Mouse (Mus musculus): ENCODE measurements around the gene Card10. TPM values are rescaled to one million over a fixed set of nuclear protein-coding genes. Genes with fewer than 3 reads are reported as not detected.

Gene Card10
- polyA plus RNA-seq, 1 experiment, result 0.73 TPM

GRCm38 (mm10) chr15:78761112-78761511 lies 41.7 kb downstream of the Card10 start:
- Histone ChIP-seq H3K79me3 (ENCODE audit: low read depth) (no peaks in the 10 kb centered on the region), H3K27me3 (ENCODE audit: control insufficient read depth, insufficient read depth, insufficient read length) (peaks cover 66% of the 10 kb centered on the region), H3K4me3 (ENCODE audit: insufficient read depth, poor library complexity, severe bottlenecking) (no peak overlapping the region), H3K79me2 (ENCODE audit: control insufficient read depth, insufficient read depth) (no peaks in the 10 kb centered on the region), H3ac (ENCODE audit: control insufficient read depth, insufficient read length, low read depth) (no peak overlapping the region), H3K36me3 (ENCODE audit: control insufficient read depth, insufficient read depth) (no peaks in the 10 kb centered on the region)
- TF ChIP-seq MAX (IDR thresholded peaks at IDR 0.05), result no peak
- no peak for TF ChIP-seq MYOG (IDR thresholded peaks at IDR 0.05; ENCODE audit: control insufficient read depth, extremely low read depth, insufficient read length)
- no peak for TF ChIP-seq CEBPB (IDR thresholded peaks at IDR 0.05; ENCODE audit: low read depth)
- TF ChIP-seq FOSL1 (IDR thresholded peaks at IDR 0.05; ENCODE audit: insufficient read depth, low read length, poor library complexity, severe bottlenecking), result no peak
- TF ChIP-seq USF1 (IDR thresholded peaks at IDR 0.05; ENCODE audit: low read depth), result no peak
- TF ChIP-seq CTCF (IDR thresholded peaks at IDR 0.05; ENCODE audit: control insufficient read depth, insufficient read depth, insufficient read length), result no peak
- no peak for TF ChIP-seq MYOD1 (IDR thresholded peaks at IDR 0.05; ENCODE audit: control insufficient read depth, insufficient read length, low read depth)

GRCm38 (mm10) chr15:78758132-78758531 lies 44.7 kb downstream of the Card10 start:
- Histone ChIP-seq H3K36me3 (ENCODE audit: control insufficient read depth, insufficient read depth) (no peaks in the 10 kb centered on the region), H3K79me2 (ENCODE audit: control insufficient read depth, insufficient read depth) (no peaks in the 10 kb centered on the region), H3K79me3 (ENCODE audit: low read depth) (no peaks in the 10 kb centered on the region), H3ac (ENCODE audit: control insufficient read depth, insufficient read length, low read depth) (no peak overlapping the region), H3K27me3 (ENCODE audit: control insufficient read depth, insufficient read depth, insufficient read length) (peaks cover 54% of the 10 kb centered on the region), H3K4me3 (ENCODE audit: insufficient read depth, poor library complexity, severe bottlenecking) (no peak overlapping the region)
- TF ChIP-seq CTCF (IDR thresholded peaks at IDR 0.05; ENCODE audit: control insufficient read depth, insufficient read depth, insufficient read length), result no peak
- TF ChIP-seq CEBPB (IDR thresholded peaks at IDR 0.05; ENCODE audit: low read depth), result no peak
- TF ChIP-seq MYOD1 (IDR thresholded peaks at IDR 0.05; ENCODE audit: control insufficient read depth, insufficient read length, low read depth), result no peak
- no peak for TF ChIP-seq MAX (IDR thresholded peaks at IDR 0.05)
- TF ChIP-seq USF1 (IDR thresholded peaks at IDR 0.05; ENCODE audit: low read depth), result no peak
- no peak for TF ChIP-seq FOSL1 (IDR thresholded peaks at IDR 0.05; ENCODE audit: insufficient read depth, low read length, poor library complexity, severe bottlenecking)
- no peak for TF ChIP-seq MYOG (IDR thresholded peaks at IDR 0.05; ENCODE audit: control insufficient read depth, extremely low read depth, insufficient read length)

GRCm38 (mm10) chr15:78755966-78756725 lies 46.7 kb downstream of the Card10 start:
- H3K79me2 ChIP-seq (ENCODE audit: control insufficient read depth, insufficient read depth), result no peaks in the 10 kb centered on the region
- H3K36me3 ChIP-seq (ENCODE audit: control insufficient read depth, insufficient read depth), result no peaks in the 10 kb centered on the region
- no peak overlapping the region for H3ac ChIP-seq (ENCODE audit: control insufficient read depth, insufficient read length, low read depth)
- TF ChIP-seq MYOG (IDR thresholded peaks at IDR 0.05; ENCODE audit: control insufficient read depth, extremely low read depth, insufficient read length), result no peak
- TF ChIP-seq MAX (IDR thresholded peaks at IDR 0.05), result no peak
- no peak for TF ChIP-seq CTCF (IDR thresholded peaks at IDR 0.05; ENCODE audit: control insufficient read depth, insufficient read depth, insufficient read length)
- TF ChIP-seq MYOD1 (IDR thresholded peaks at IDR 0.05; ENCODE audit: control insufficient read depth, insufficient read length, low read depth), result no peak
- TF ChIP-seq CEBPB (IDR thresholded peaks at IDR 0.05; ENCODE audit: low read depth), result no peak
- peaks cover 40% of the 10 kb centered on the region for H3K27me3 ChIP-seq (ENCODE audit: control insufficient read depth, insufficient read depth, insufficient read length)
- H3K79me3 ChIP-seq (ENCODE audit: low read depth), result no peaks in the 10 kb centered on the region
- H3K4me3 ChIP-seq (ENCODE audit: insufficient read depth, poor library complexity, severe bottlenecking), result no peak overlapping the region

GRCm38 (mm10) chr15:78755226-78755625 lies 47.6 kb downstream of the Card10 start:
- TF ChIP-seq CTCF (IDR thresholded peaks at IDR 0.05; ENCODE audit: control insufficient read depth, insufficient read depth, insufficient read length), result no peak
- TF ChIP-seq USF1 (IDR thresholded peaks at IDR 0.05; ENCODE audit: low read depth), result no peak
- no peak for TF ChIP-seq CEBPB (IDR thresholded peaks at IDR 0.05; ENCODE audit: low read depth)
- no peak for TF ChIP-seq MYOD1 (IDR thresholded peaks at IDR 0.05; ENCODE audit: control insufficient read depth, insufficient read length, low read depth)
- TF ChIP-seq FOSL1 (IDR thresholded peaks at IDR 0.05; ENCODE audit: insufficient read depth, low read length, poor library complexity, severe bottlenecking), result no peak
- TF ChIP-seq MYOG (IDR thresholded peaks at IDR 0.05; ENCODE audit: control insufficient read depth, extremely low read depth, insufficient read length), result no peak
- no peak for TF ChIP-seq MAX (IDR thresholded peaks at IDR 0.05)
- H3ac ChIP-seq (ENCODE audit: control insufficient read depth, insufficient read length, low read depth), result no peak overlapping the region
- H3K79me3 ChIP-seq (ENCODE audit: low read depth), result no peaks in the 10 kb centered on the region
- no peaks in the 10 kb centered on the region for H3K79me2 ChIP-seq (ENCODE audit: control insufficient read depth, insufficient read depth)
- H3K36me3 ChIP-seq (ENCODE audit: control insufficient read depth, insufficient read depth), result no peaks in the 10 kb centered on the region
- no peak overlapping the region for H3K4me3 ChIP-seq (ENCODE audit: insufficient read depth, poor library complexity, severe bottlenecking)
- peaks cover 31% of the 10 kb centered on the region for H3K27me3 ChIP-seq (ENCODE audit: control insufficient read depth, insufficient read depth, insufficient read length)

GRCm38 (mm10) chr15:78754144-78754543 lies 48.7 kb downstream of the Card10 start:
- Histone ChIP-seq H3K27me3 (ENCODE audit: control insufficient read depth, insufficient read depth, insufficient read length) (peaks cover 23% of the 10 kb centered on the region), H3K79me3 (ENCODE audit: low read depth) (no peaks in the 10 kb centered on the region), H3K36me3 (ENCODE audit: control insufficient read depth, insufficient read depth) (no peaks in the 10 kb centered on the region), H3K79me2 (ENCODE audit: control insufficient read depth, insufficient read depth) (no peaks in the 10 kb centered on the region), H3ac (ENCODE audit: control insufficient read depth, insufficient read length, low read depth) (no peak overlapping the region), H3K4me3 (ENCODE audit: insufficient read depth, poor library complexity, severe bottlenecking) (no peak overlapping the region)
- TF ChIP-seq CEBPB (IDR thresholded peaks at IDR 0.05; ENCODE audit: low read depth) (no peak), FOSL1 (IDR thresholded peaks at IDR 0.05; ENCODE audit: insufficient read depth, low read length, poor library complexity, severe bottlenecking) (no peak), USF1 (IDR thresholded peaks at IDR 0.05; ENCODE audit: low read depth) (no peak), MAX (IDR thresholded peaks at IDR 0.05) (no peak)

GRCm38 (mm10) chr15:78752991-78753390 lies 49.9 kb downstream of the Card10 start:
- no peaks in the 10 kb centered on the region for H3K79me2 ChIP-seq (ENCODE audit: control insufficient read depth, insufficient read depth)
- H3K4me3 ChIP-seq (ENCODE audit: insufficient read depth, poor library complexity, severe bottlenecking), result no peak overlapping the region
- TF ChIP-seq MYOG (IDR thresholded peaks at IDR 0.05; ENCODE audit: control insufficient read depth, extremely low read depth, insufficient read length), result no peak
- no peak for TF ChIP-seq CEBPB (IDR thresholded peaks at IDR 0.05; ENCODE audit: low read depth)
- TF ChIP-seq MAX (IDR thresholded peaks at IDR 0.05), result no peak
- TF ChIP-seq MYOD1 (IDR thresholded peaks at IDR 0.05; ENCODE audit: control insufficient read depth, insufficient read length, low read depth), result no peak
- TF ChIP-seq USF1 (IDR thresholded peaks at IDR 0.05; ENCODE audit: low read depth), result no peak
- no peak for TF ChIP-seq FOSL1 (IDR thresholded peaks at IDR 0.05; ENCODE audit: insufficient read depth, low read length, poor library complexity, severe bottlenecking)
- no peak for TF ChIP-seq CTCF (IDR thresholded peaks at IDR 0.05; ENCODE audit: control insufficient read depth, insufficient read depth, insufficient read length)
- H3K27me3 ChIP-seq (ENCODE audit: control insufficient read depth, insufficient read depth, insufficient read length), result peaks cover 17% of the 10 kb centered on the region
- H3K36me3 ChIP-seq (ENCODE audit: control insufficient read depth, insufficient read depth), result no peaks in the 10 kb centered on the region
- no peak overlapping the region for H3ac ChIP-seq (ENCODE audit: control insufficient read depth, insufficient read length, low read depth)
- H3K79me3 ChIP-seq (ENCODE audit: low read depth), result no peaks in the 10 kb centered on the region

Data from C2C12 (cell line).